Mouse (Mus musculus) megakaryocyte, adult 5-6 weeks (primary cell): ENCODE measurements around the gene Dexi. TPM values are rescaled to one million over a fixed set of nuclear protein-coding genes. Genes with fewer than 3 reads are reported as not detected.

Experiments used
- ATAC-seq: 2 replicates; pipeline ENCODE4 v1.8.0; 2016; ENCODE audit warnings: mild to moderate bottlenecking, inconsistent platforms; ENCODE audit not compliant: poor library complexity, severe bottlenecking
- total RNA-seq, 2 experiments: library from RNA; stranded (forward) in 1 of 2; stranded (reverse) in 1 of 2; fragments of 153-499, 151-499 nt in 1 of 2; fragments of 221-1000, 200-1000 nt in 1 of 2; gene quantifications; 2 replicates each; pipeline versions ENCODE4 v1.2.3 to v1.2.4; 2015 to 2017

The Dexi gene
- total RNA-seq, 2 experiments from 2014 or later = 4.3 to 5.9 TPM

DNA sequence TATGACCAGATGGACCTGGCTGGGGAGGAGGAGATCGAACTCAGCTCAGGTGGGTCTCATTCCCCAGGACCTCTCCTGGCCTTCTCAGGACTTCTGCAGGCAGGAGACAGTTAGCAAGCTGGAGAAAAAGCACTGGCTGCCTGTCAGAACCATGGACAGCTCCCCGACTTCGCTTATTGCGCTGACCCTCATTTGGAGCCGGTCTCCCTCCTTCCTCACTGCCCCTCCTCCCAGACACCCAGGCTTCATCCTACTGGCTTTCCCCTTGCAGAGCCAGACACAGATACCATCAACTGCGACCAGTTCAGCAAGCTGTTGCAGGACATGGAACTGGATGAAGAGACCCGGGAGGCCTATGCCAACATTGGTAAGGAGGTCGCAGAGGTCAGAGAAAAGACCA is 41.0 kb downstream of the Dexi start:
- ATAC-seq = no peak

DNA sequence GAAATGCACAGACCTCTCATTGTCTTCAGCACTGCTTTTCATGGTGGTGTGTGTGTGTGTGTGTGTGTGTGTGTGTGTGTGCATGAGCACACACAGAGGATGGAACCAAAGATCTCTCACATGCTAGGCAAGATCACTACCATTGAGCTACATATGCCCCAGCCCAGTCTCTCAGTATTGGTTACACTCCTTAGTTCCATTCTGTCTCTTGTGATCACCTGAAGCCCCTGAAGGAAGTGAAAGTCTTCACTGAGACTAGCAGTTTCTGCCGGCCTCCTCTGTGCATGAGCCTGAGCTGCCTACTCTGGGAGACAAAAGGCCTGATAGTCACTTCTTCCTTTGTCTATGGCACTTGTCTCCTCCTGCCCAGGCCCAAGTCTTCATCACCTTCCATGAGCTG is 43.7 kb downstream of the Dexi start:
- no peak for ATAC-seq

DNA sequence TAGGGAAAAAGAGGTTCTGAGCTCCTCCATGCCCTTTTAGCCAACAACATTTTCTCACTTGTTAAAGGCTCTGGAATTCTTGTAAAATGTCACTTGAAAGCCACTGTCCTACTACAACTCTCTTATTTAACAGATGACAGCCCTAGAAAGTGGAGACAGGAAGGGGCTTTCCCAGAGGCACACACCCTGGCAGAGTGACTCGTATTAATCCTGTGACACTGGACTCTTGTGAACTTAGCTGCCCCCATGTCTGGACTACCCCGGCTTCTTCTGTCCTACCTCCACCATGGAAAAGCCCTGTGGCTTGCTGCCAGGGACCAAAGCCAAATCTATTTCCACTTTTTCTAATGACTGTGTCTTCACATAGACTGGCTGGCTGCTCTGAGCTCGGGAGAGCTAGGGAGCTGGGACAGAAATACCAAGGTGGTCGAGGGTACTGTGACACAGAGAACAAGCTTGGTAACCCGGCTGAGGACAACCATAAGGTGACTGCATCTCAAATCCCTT is 44.7 kb downstream of the Dexi start:
- no peak for ATAC-seq

GRCm38 (mm10) chr16:10495824-10496298 is 47.0 kb downstream of the Dexi start:
- no peak for ATAC-seq

- ATAC-seq = no peak
Measured at GRCm38 (mm10) chr16:10492587-10492986, 50.3 kb downstream of the Dexi start.

GRCm38 (mm10) chr16:10491716-10492115 is 51.1 kb downstream of the Dexi start:
- ATAC-seq = no peak

DNA sequence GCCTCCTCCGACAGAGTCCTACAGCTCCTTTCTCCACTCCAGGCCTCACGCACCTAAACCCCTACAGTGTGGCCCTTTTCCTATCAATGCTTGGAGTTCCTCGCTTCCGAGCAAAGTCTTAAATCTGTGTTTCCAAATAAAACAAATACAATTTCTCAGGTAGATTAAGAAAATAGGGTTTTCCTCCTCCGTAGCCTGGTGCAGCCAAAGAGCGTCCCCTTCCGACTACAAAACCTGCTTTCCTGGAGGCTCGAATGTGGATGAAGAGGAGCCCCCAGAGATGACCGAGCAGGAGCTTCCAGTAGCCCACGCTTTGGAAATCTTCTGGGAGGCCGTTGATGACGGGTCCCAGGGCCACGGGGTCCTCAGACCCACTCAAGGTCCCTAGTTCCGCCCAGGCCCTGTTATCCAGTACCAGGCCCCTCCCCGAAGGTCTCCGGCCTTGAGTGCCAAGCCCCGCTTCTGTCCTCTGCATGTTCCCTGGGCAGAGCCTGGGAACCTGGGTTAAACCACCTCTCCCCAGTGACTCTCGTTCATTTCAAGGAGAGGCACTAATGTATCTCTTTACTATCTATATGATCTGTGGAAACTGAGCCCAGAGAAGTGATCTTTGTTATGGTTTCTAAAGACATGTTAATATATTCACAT is 52.2 kb downstream of the Dexi start:
- ATAC-seq = no peak

DNA sequence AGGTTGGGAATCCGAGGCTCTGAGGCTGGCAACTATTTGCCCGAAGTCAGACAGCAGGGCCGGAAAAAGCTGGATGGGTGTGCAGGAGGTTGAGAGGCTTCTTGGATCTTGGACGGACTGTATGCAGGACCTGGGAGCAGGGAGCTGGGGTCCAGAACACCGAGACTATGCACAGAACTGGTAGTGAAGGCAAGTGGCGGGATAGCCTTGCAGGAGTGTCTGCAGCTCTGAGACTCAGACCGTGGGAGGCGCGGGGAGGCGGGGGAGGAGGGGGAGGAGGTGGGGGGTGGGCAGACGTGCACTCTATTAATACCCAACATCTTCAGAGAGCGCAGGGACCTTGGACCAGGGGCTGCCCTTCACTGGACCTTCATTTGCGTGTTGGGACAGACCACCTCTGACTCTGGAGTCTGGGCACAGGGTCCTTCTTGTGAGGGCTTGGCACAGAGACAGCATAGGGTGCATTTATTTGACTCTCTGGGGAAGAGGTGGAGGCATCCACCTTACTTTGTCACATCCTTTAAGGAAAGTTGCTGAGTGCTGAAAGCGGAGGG is 52.9 kb downstream of the Dexi start:
- no peak for ATAC-seq

- no peak for ATAC-seq
Measured at GRCm38 (mm10) chr16:10489483-10489882, 53.4 kb downstream of the Dexi start.

DNA sequence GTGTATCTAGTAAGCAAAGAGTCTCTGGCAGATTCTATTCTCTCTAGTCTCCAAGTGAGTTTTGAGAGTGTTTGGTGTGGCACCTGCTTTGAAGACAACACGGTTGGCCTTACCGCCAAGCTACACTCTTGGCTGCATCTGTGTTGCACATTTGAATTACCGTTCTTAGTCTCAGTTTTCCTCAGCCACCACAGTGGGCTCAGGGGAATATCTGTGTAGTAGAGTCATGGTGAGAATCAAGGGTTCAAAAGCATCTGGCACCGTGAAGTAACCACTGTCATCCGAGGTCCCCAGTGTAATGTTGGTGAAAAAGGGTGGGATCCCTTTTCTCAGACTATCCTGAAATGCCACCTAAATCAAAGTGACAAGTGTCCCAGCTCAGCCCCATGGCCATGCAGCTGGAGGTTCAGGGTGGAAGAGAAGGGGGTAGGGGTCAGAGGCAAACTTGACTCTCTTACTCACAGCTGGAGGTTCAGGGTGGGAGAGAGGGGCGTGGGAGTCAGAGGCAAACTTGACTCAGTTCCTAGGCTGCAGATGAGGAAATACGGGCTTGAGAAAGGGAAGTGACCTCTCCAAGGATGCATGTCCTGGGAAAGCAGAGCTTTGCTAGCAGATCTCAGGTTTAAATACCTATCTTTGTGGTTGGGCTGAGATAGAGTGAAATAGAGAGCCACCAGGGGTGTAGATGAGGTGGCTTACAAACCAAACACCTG is 53.9 kb downstream of the Dexi start:
- ATAC-seq = peak; percentile 53

DNA sequence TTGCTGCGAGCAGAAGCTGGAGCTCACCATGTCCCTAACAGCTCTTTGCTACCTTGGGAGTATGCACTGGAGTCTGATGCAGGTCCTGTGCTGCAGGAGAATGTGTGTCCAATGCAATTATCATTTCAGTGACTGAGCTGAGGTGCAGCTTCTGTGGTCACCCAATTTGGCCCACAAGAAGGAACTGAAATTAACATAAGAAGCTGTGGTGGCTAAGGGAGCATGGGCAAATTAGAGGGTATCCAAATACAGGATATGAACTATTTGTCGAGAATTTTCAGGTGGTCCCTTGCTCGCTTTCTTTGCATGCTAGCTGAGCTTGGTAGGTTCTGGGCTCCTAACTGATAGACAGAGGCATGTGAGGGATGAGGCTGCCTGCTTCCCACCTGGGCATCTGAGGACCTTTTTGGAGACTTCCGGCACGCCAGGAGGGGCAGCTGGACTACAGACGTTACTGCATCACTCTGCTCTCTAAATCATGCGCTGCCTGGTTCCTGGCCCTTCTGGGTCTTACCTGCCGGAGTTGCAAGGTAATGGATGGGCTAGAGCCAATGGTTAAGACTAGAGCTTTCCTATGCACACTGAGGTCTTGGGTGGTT is 54.9 kb downstream of the Dexi start:
- ATAC-seq = peak; percentile 75

DNA sequence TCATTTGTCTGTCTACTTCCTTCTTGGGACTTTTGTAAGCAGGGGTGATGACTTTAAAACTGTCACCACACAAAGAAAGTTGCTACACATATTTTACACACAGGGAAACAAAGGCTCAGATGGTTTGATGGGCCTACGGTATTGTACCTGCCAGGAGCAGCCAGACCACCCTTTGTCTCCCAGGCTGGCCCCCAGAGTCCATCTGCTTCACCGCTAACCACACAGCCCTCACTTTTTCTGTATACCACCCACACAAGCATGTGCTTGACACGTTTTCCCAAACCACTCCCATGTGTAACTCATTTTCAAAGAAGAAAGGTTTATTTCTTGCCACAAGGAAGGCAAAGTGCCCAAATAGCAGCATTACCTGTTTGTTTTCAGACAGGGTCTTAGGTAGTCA is 55.9 kb downstream of the Dexi start:
- no peak for ATAC-seq

GRCm38 (mm10) chr16:10482343-10482742 is 60.5 kb downstream of the Dexi start:
- peak; percentile 56 for ATAC-seq

DNA sequence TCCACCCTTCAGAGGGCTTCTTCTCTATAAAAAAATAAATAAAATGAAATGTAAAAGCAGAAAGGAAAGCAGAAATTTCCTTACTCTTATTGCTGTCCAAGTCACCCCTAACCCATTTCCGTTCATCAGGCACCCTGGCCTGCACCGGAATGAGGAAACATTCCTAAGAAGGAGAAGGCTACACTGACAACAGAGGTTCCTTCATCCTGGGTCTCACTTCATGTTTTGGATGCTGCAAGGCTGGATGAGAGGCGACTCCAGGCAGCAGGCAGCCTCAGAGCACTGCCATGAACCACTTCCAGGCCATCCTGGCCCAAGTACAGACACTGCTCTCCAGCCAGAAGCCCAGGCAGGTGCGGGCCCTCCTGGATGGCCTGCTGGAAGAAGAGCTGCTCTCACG is 63.0 kb downstream of the Dexi start, which contains the start of gene Ciita:
Ciita (plus strand) TSS at position 203 of the 400 bp plus-strand sequence.
- ATAC-seq = peak; percentile 70

- ATAC-seq = peak; percentile 57
Measured at GRCm38 (mm10) chr16:10475919-10476318, 66.9 kb downstream of the Dexi start.

DNA sequence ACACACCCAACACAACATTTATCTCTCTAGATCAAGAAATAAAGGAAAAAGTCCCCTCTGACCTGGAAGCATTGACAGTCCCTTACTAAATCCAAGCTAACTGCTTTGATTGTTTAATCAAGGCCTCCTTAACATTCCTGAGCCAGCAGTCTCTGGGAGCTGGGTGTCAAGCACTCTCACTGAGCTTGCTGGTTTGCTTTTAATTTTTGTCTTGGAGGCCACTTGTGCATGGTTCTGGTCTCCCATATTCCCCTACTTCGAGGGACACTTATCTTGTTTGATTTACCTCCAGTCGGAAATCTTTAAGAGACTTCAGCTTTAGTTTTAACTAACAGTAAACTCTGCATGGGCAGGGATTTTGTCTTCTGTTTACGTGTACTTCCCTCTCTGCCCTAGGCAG is 67.9 kb downstream of the Dexi start:
- no peak for ATAC-seq

- no peak for ATAC-seq
Measured at GRCm38 (mm10) chr16:10471950-10472349, 70.9 kb downstream of the Dexi start.

DNA sequence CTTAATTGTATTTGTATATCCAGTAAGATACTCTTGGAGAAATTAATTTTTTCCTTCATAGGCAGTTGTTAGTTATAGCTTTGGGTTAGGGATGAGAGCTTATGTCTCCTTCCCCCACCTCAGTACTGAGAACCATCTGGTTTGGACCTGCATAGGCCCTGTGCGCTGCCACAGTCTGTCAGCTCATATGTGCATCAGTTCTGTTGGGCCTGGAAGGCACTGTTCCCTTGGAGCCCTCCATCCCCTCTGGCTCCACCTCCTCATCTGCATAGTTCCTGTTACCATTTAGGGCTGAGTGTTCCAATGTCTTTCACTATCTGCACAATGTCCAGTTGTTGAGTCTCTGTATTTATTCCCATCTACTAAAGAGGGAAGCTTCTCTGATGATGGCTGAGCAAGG is 74.7 kb downstream of the Dexi start:
- ATAC-seq = no peak

- no peak for ATAC-seq
Measured at GRCm38 (mm10) chr16:10467391-10468107, 75.3 kb downstream of the Dexi start.

DNA sequence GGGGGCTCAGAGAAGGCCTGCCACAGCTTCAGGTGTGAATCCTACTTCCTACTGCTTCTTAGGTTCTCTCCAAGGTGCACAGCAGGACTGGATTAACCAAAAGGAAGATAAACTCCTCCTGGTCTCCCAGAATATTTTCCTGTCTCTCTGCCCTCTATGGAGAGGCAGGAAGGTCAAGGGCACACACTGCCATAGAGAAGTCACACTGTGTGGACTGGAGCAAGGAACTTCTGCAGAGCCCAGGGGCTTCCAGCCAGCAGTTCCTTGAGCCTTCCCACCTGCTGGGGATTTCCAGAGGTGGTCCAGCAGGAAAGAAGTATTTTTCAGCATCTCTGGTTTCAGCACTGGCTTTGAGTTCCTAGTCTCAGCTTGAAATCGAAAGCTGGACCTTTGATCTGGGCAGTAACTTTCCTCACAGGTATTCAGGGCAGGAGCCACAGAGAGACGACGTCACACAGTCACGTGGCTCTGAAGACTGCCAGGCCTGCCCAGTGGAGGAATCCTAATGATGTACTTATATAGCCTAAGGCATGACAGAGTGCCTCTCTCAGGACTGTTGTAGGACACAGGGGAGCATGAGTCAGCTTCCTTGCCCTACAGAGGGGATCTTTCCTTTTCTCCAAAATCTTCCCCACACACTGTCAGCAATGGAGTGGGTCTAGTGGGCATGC is 77.7 kb downstream of the Dexi start:
- no peak for ATAC-seq
